Mouse (Mus musculus) spleen, adult 18-20 months (tissue): ENCODE measurements at regions not wholly inside any gene's neighbourhood (a gene's known extent, or its start where the extent isn't known, plus 50 kb on each side); places are given as distances from the start of the nearest gene placed in this dataset.
"Not testable (repeated sequence)": the region's sequence is repeated elsewhere in the genome, so short reads cannot be mapped to it uniquely, and the experiment has no call there.

Experiments used
- DNase-seq, 2 experiments: peaks; one replicate each; pipeline ENCODE4 v3.0.0; 2022; ENCODE audit warnings: mixed read lengths in 2 of 2

- no peak for DNase-seq
These were observed 552.7 kb downstream of the Hdgfl1 start for GRCm38 (mm10) chr13:26217299-26217698.

- DNase-seq = no peak
These were observed 553.4 kb downstream of the Hdgfl1 start for GRCm38 (mm10) chr13:26216579-26216978.

- DNase-seq = no peak
These were observed 564.3 kb downstream of the Hdgfl1 start for GRCm38 (mm10) chr13:26205532-26206105.

- DNase-seq = no peak
These were observed 575.3 kb downstream of the Hdgfl1 start for GRCm38 (mm10) chr13:26194646-26195045.

- DNase-seq = no peak
These were observed 586.1 kb downstream of the Hdgfl1 start for GRCm38 (mm10) chr13:26183879-26184278.

- DNase-seq = no peak
These were observed 598.0 kb downstream of the Hdgfl1 start for GRCm38 (mm10) chr13:26171891-26172482.

- DNase-seq = no peak
These were observed 600.3 kb downstream of the Hdgfl1 start for GRCm38 (mm10) chr13:26169641-26170040.

GRCm38 (mm10) chr13:26158703-26159102, 611.3 kb downstream of the Hdgfl1 start:
- no peak for DNase-seq

- DNase-seq = no peak
These were observed 615.1 kb downstream of the Hdgfl1 start for GRCm38 (mm10) chr13:26154701-26155471.

- no peak for DNase-seq
These were observed 615.7 kb downstream of the Hdgfl1 start for GRCm38 (mm10) chr13:26154251-26154650.

GRCm38 (mm10) chr13:26153093-26153492, 616.9 kb downstream of the Hdgfl1 start:
- no peak for DNase-seq

- DNase-seq = no peak
These were observed 619.5 kb downstream of the Hdgfl1 start for GRCm38 (mm10) chr13:26150426-26150825.

GRCm38 (mm10) chr13:26142811-26143210, 627.2 kb downstream of the Hdgfl1 start:
- DNase-seq = no peak

GRCm38 (mm10) chr13:26119363-26119762, 650.6 kb downstream of the Hdgfl1 start:
- no peak for DNase-seq

- no peak for DNase-seq
These were observed 655.8 kb downstream of the Hdgfl1 start for GRCm38 (mm10) chr13:26114136-26114535.

- not testable (repeated sequence) for DNase-seq
These were observed 656.2 kb downstream of the Hdgfl1 start for GRCm38 (mm10) chr13:26113723-26114122.

- DNase-seq = no peak
These were observed 657.4 kb downstream of the Hdgfl1 start for GRCm38 (mm10) chr13:26112579-26112978.

- no peak for DNase-seq
These were observed 661.0 kb downstream of the Hdgfl1 start for GRCm38 (mm10) chr13:26109013-26109412.

- no peak for DNase-seq
These were observed 681.2 kb downstream of the Hdgfl1 start for GRCm38 (mm10) chr13:26088727-26089126.

- no peak for DNase-seq
These were observed 689.2 kb downstream of the Hdgfl1 start for GRCm38 (mm10) chr13:26080814-26081213.

- no peak for DNase-seq
These were observed 689.7 kb downstream of the Hdgfl1 start for GRCm38 (mm10) chr13:26080302-26080701.

- DNase-seq = no peak
These were observed 690.6 kb downstream of the Hdgfl1 start for GRCm38 (mm10) chr13:26079362-26079761.

GRCm38 (mm10) chr13:26061322-26061721, 708.6 kb downstream of the Hdgfl1 start:
- no peak for DNase-seq

- no peak for DNase-seq
These were observed 732.3 kb downstream of the Hdgfl1 start for GRCm38 (mm10) chr13:26037699-26038098.
